Mouse (Mus musculus) liver, adult 2 months (tissue): Measurements from ENCODE around the gene Pard3.

Experiments
- CTCF ChIP-seq: fragments of 200-500 bp; IDR thresholded peaks from 2 replicates; pipeline ENCODE4 v1.5.1; 2011; ENCODE audit warnings: low read depth, low read length, control low read depth
- POLR2A ChIP-seq: fragments of 200-500 bp; IDR thresholded peaks from 2 replicates; pipeline ENCODE4 v1.6.1; 2011; ENCODE audit warnings: low read length, control low read depth; ENCODE audit not compliant: insufficient read depth; ENCODE audit errors: extremely low read depth

- TF ChIP-seq CTCF (no peak), POLR2A (no peak)
Measured at GRCm38 (mm10) chr8:127220615-127221014, 156.9 kb downstream of the Pard3 start.
